Mouse (Mus musculus): ENCODE data around the gene Lmo3. TPM values are rescaled to one million over a fixed set of nuclear protein-coding genes. Genes with fewer than 3 reads are reported as not detected.

Gene Lmo3
- polyA plus RNA-seq, 1 experiment: not detected

DNA sequence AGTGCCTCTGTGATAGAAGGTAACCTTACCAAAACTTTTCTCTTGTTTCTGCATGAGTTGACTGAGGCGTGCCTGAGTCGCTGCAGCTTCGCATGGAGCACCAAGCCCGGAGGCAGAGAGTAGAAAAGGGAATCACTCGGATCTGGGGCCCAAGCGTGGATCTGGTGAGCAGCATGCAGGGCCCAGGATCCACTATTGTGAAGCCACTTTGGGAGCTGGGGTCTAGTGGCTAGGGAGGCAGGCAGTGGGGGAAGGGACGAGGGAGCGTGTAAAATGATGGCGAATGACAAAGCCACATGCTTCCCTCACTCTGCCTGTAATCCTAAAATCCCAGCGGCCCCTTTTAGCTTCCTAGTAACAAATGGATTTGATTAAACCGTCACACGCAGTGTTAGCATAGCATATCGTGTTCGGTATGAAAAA is 160.6 kb downstream of the Lmo3 start:
- H3K9ac ChIP-seq (ENCODE audit: low read depth, poor library complexity, severe bottlenecking): no peak overlapping the region
- TF ChIP-seq POLR2A (IDR thresholded peaks at IDR 0.05; ENCODE audit: insufficient read depth, low read length) (no peak), EP300 (IDR thresholded peaks at IDR 0.05; ENCODE audit: insufficient read depth, low read depth, low read length) (no peak), CTCF (IDR thresholded peaks at IDR 0.05; ENCODE audit: low read depth, low read length) (no peak)
- no peaks in the 10 kb centered on the region for H3K4me1 ChIP-seq (ENCODE audit: control insufficient read depth, insufficient read depth, low read length)
- no peaks in the 10 kb centered on the region for H3K36me3 ChIP-seq (ENCODE audit: control insufficient read depth, insufficient read depth, low read length, poor library complexity, severe bottlenecking)
- H3K27ac ChIP-seq (ENCODE audit: insufficient read depth, low read length): no peak overlapping the region
- no peaks in the 10 kb centered on the region for H3K9me3 ChIP-seq (replicated peaks; ENCODE audit: control insufficient read depth, insufficient read depth, low read length, poor library complexity, severe bottlenecking)
- no peak overlapping the region for H3K4me3 ChIP-seq (ENCODE audit: low read depth, low read length)
- H3K27me3 ChIP-seq (ENCODE audit: control insufficient read depth, insufficient read depth, low read length, poor library complexity, severe bottlenecking): no peaks in the 10 kb centered on the region

GRCm38 (mm10) chr6:138420536-138420891 is 161.3 kb downstream of the Lmo3 start:
- Histone ChIP-seq H3K4me1 (ENCODE audit: control insufficient read depth, insufficient read depth, low read length) (no peaks in the 10 kb centered on the region), H3K27me3 (ENCODE audit: control insufficient read depth, insufficient read depth, low read length, poor library complexity, severe bottlenecking) (no peaks in the 10 kb centered on the region), H3K27ac (ENCODE audit: insufficient read depth, low read length) (no peak overlapping the region), H3K9me3 (replicated peaks; ENCODE audit: control insufficient read depth, insufficient read depth, low read length, poor library complexity, severe bottlenecking) (no peaks in the 10 kb centered on the region), H3K36me3 (ENCODE audit: control insufficient read depth, insufficient read depth, low read length, poor library complexity, severe bottlenecking) (no peaks in the 10 kb centered on the region), H3K9ac (ENCODE audit: low read depth, poor library complexity, severe bottlenecking) (no peak overlapping the region), H3K4me3 (ENCODE audit: low read depth, low read length) (no peak overlapping the region)
- TF ChIP-seq CTCF (IDR thresholded peaks at IDR 0.05; ENCODE audit: low read depth, low read length) (no peak), EP300 (IDR thresholded peaks at IDR 0.05; ENCODE audit: insufficient read depth, low read depth, low read length) (no peak), POLR2A (IDR thresholded peaks at IDR 0.05; ENCODE audit: insufficient read depth, low read length) (no peak)

DNA sequence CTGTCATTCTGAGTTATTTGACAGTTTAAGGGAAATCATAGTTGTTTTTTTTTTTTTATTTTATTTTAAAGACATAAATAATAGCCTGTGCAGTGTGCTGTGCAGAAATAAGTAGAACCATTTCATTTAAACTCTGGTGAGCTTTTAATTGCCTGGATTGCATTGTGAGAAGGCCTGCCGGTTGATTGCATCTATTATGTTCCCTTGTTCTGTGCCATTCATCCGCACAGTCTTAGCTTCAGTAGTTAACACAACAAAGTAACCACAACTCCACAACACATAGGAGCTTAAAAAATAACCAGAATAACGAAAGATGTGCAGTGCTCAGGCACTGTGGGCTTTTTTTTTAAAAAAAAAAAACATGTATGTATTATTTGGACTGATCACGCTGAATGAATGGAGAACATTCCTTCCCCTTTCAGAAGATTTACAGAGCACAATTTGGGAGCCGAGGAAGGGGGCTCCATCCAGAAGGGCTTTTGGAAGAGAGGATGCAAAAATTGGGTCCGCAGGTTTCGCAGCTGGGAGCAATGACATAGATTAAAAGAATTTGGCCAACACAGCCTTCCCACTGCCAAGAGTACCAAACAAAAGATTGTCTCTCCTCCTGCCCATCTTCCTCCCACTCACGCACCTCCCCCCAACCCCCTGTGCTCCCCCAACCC is 161.8 kb downstream of the Lmo3 start:
- Histone ChIP-seq H3K9me3 (replicated peaks; ENCODE audit: control insufficient read depth, insufficient read depth, low read length, poor library complexity, severe bottlenecking) (no peaks in the 10 kb centered on the region), H3K9ac (ENCODE audit: low read depth, poor library complexity, severe bottlenecking) (no peak overlapping the region), H3K27ac (ENCODE audit: insufficient read depth, low read length) (no peak overlapping the region), H3K27me3 (ENCODE audit: control insufficient read depth, insufficient read depth, low read length, poor library complexity, severe bottlenecking) (no peaks in the 10 kb centered on the region), H3K4me3 (ENCODE audit: low read depth, low read length) (no peak overlapping the region), H3K4me1 (ENCODE audit: control insufficient read depth, insufficient read depth, low read length) (no peaks in the 10 kb centered on the region), H3K36me3 (ENCODE audit: control insufficient read depth, insufficient read depth, low read length, poor library complexity, severe bottlenecking) (no peaks in the 10 kb centered on the region)
- no peak for TF ChIP-seq EP300 (IDR thresholded peaks at IDR 0.05; ENCODE audit: insufficient read depth, low read depth, low read length)
- TF ChIP-seq CTCF (IDR thresholded peaks at IDR 0.05; ENCODE audit: low read depth, low read length): no peak
- TF ChIP-seq POLR2A (IDR thresholded peaks at IDR 0.05; ENCODE audit: insufficient read depth, low read length): no peak

DNA sequence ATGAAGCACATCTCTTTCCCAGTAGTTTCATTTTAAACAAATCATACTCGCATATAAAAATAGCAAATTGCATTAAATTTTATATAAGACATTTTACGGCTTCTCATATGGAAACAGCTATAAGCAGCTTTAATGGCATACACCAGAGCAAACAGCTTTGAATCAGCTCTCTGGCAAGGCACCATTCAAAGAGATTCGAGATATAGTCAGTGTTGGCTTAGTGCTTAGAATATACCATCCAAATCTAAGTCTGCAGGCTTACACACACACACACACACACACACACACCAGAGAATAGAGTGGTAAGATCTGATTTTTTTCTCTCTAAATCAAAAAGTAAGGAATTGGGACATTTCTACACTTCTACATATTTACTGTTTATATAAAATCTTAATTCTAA is 169.7 kb downstream of the Lmo3 start:
- Histone ChIP-seq H3K27me3 (ENCODE audit: control insufficient read depth, insufficient read depth, low read length, poor library complexity, severe bottlenecking) (no peaks in the 10 kb centered on the region), H3K9me3 (replicated peaks; ENCODE audit: control insufficient read depth, insufficient read depth, low read length, poor library complexity, severe bottlenecking) (no peaks in the 10 kb centered on the region), H3K27ac (ENCODE audit: insufficient read depth, low read length) (no peak overlapping the region), H3K4me3 (ENCODE audit: low read depth, low read length) (no peak overlapping the region), H3K4me1 (ENCODE audit: control insufficient read depth, insufficient read depth, low read length) (no peaks in the 10 kb centered on the region), H3K9ac (ENCODE audit: low read depth, poor library complexity, severe bottlenecking) (no peak overlapping the region), H3K36me3 (ENCODE audit: control insufficient read depth, insufficient read depth, low read length, poor library complexity, severe bottlenecking) (no peaks in the 10 kb centered on the region)
- TF ChIP-seq POLR2A (IDR thresholded peaks at IDR 0.05; ENCODE audit: insufficient read depth, low read length): no peak

GRCm38 (mm10) chr6:138402031-138402430 is 179.7 kb downstream of the Lmo3 start:
- no peak overlapping the region for H3K9ac ChIP-seq (ENCODE audit: low read depth, poor library complexity, severe bottlenecking)
- no peak overlapping the region for H3K27ac ChIP-seq (ENCODE audit: insufficient read depth, low read length)
- no peaks in the 10 kb centered on the region for H3K9me3 ChIP-seq (replicated peaks; ENCODE audit: control insufficient read depth, insufficient read depth, low read length, poor library complexity, severe bottlenecking)
- no peaks in the 10 kb centered on the region for H3K4me1 ChIP-seq (ENCODE audit: control insufficient read depth, insufficient read depth, low read length)
- no peak overlapping the region for H3K4me3 ChIP-seq (ENCODE audit: low read depth, low read length)
- H3K27me3 ChIP-seq (ENCODE audit: control insufficient read depth, insufficient read depth, low read length, poor library complexity, severe bottlenecking): no peaks in the 10 kb centered on the region
- H3K36me3 ChIP-seq (ENCODE audit: control insufficient read depth, insufficient read depth, low read length, poor library complexity, severe bottlenecking): no peaks in the 10 kb centered on the region
- TF ChIP-seq POLR2A (IDR thresholded peaks at IDR 0.05; ENCODE audit: insufficient read depth, low read length) (no peak), CTCF (IDR thresholded peaks at IDR 0.05; ENCODE audit: low read depth, low read length) (no peak), EP300 (IDR thresholded peaks at IDR 0.05; ENCODE audit: insufficient read depth, low read depth, low read length) (no peak)

GRCm38 (mm10) chr6:138398836-138399235 is 182.9 kb downstream of the Lmo3 start:
- no peaks in the 10 kb centered on the region for H3K27me3 ChIP-seq (ENCODE audit: control insufficient read depth, insufficient read depth, low read length, poor library complexity, severe bottlenecking)
- H3K4me1 ChIP-seq (ENCODE audit: control insufficient read depth, insufficient read depth, low read length): no peaks in the 10 kb centered on the region
- H3K9me3 ChIP-seq (replicated peaks; ENCODE audit: control insufficient read depth, insufficient read depth, low read length, poor library complexity, severe bottlenecking): no peaks in the 10 kb centered on the region
- no peak overlapping the region for H3K9ac ChIP-seq (ENCODE audit: low read depth, poor library complexity, severe bottlenecking)
- H3K27ac ChIP-seq (ENCODE audit: insufficient read depth, low read length): no peak overlapping the region
- no peak for TF ChIP-seq CTCF (IDR thresholded peaks at IDR 0.05; ENCODE audit: low read depth, low read length)
- TF ChIP-seq POLR2A (IDR thresholded peaks at IDR 0.05; ENCODE audit: insufficient read depth, low read length): no peak
- no peak for TF ChIP-seq EP300 (IDR thresholded peaks at IDR 0.05; ENCODE audit: insufficient read depth, low read depth, low read length)
- no peaks in the 10 kb centered on the region for H3K36me3 ChIP-seq (ENCODE audit: control insufficient read depth, insufficient read depth, low read length, poor library complexity, severe bottlenecking)
- no peak overlapping the region for H3K4me3 ChIP-seq (ENCODE audit: low read depth, low read length)
